Mouse (Mus musculus) fibroblast of lung, adult 2 months (primary cell): Measurements from ENCODE around the gene Aldh1b1.

Experiments used
- DNase-seq: peaks from one replicate; pipeline ENCODE4 v3.0.0-alpha.2; 2011; ENCODE audit warnings: low read depth

The Aldh1b1 gene

GRCm38 (mm10) chr4:45798964-45799363 lies at the start of gene Aldh1b1:
Aldh1b1 (plus strand) TSS chr4:45799022.
- DNase-seq, result no peak

- no peak for DNase-seq
These were observed 49.4 kb upstream of the Aldh1b1 start for GRCm38 (mm10) chr4:45749449-45749848.

DNA sequence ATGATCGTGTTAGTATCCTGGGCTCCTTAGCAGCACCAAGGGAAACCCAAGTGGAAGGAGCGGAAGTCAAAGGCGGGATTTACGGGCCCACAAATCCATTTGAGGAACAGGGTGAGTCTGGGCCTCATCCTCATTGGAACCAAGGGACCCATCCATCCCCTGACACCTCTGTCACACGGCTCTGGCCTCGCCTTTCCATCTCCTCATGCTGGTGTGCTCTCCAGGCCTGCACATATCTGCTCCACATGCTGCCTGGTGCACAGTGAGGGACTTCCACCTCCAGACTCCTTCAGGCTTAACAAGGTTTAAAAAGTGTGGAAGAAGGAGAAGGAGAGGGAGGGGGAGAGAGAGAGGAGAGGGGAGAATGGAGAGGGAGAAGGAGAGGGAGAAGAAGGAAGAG lies 48.3 kb upstream of the Aldh1b1 start:
- DNase-seq, result no peak

- no peak for DNase-seq
These were observed 45.5 kb upstream of the Aldh1b1 start for GRCm38 (mm10) chr4:45753211-45753809.

DNA sequence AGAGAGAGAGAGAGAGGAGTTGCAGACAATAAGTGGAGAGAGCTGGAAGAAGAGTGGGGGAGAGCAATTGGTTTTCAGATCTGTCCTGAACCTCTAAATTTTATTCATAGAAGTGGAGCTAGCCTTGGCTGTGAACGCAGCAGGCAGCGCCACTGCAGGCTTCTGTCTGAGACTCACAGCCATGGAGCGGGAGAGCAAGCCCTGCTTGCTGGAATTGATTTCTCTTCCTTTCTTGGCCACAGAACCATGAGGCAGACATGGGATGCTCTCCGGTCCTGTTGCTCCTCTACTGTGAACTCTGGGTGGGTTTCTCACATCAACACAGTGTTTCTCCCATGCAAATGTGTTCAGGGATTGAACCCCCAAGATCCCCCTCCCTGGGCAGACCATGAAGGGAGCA lies 44.7 kb upstream of the Aldh1b1 start:
- DNase-seq, result no peak

DNA sequence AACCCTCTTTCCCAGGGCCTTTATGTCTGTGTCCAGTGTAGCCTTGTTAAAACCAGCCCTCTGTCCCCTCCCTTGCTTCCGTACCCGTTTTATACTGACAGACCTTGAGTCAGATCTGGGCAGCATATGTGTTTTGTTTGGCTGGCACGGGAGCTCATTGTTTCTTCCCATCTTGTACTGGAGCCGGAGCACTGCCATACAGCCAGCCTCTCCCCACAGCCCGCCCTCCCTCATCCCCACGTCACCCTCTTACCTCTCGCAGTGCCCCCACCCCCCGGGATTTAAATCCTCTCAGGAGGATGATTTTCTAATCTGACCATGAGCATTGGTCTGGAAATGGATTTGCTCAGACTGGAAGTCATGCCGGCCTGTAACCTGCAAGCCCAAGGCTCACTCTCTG lies 43.7 kb upstream of the Aldh1b1 start:
- peak; percentile 41 for DNase-seq

DNA sequence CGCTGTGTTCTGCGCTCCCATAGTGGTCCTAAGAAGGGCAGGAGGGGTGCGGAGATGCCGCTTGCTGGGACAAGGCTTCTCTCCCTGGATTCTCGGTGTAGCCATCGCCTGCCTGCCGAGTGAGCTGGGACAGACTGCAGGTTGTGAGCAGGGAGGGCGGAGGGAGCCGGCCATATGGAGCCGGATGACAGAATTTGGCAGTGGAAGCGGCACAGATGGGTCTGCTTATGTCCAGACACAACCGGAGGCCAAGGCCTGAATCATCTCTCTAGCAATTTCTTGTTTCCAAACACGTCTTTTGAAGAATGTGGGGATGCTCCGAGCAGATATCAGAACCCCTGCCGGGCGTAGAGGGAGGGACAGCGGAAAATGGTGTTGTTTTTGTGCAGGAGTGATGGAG lies 42.9 kb upstream of the Aldh1b1 start:
- peak; percentile 26 for DNase-seq

- DNase-seq, result no peak
These were observed 40.9 kb upstream of the Aldh1b1 start for GRCm38 (mm10) chr4:45757941-45758340.

GRCm38 (mm10) chr4:45759411-45759810 lies 39.4 kb upstream of the Aldh1b1 start:
- no peak for DNase-seq

DNA sequence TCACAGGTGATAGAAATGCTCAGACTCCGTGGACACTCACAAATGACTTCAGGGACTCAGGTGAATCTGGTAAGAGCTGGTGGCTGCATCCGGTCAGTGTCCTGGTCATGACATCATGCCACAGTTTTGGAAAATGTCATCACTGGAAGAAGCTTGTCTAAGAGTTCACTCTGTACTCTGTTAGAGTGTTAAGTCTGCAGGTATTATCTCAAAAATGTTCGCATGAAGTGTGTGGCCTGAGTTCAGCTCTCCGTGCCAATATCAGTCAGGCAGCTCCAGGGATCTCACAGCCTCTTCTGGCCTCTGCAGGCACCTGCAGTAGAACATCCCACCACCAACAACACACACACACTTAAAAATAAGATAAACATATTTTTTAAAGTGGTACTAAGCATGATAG lies 36.2 kb upstream of the Aldh1b1 start:
- DNase-seq, result no peak

- DNase-seq, result no peak
These were observed 35.3 kb upstream of the Aldh1b1 start for GRCm38 (mm10) chr4:45763288-45764140.

DNA sequence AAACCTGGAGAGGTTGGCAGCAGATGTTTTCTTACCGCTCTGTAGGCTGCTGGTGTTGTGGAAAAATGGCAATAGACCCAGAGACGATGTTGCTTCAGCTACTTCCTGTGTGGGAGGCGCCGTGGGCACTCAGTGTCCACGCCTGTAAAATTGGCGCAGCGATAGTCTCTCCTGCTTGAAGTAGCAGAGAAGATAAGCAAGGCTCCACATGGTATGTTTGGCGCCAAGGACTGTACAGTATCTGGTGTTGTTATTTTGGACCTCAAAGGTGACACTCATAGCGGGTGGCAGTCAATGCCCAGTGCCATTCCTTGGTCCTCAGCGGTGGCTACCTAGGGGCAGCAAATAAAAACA lies 34.7 kb upstream of the Aldh1b1 start:
- DNase-seq, result no peak

DNA sequence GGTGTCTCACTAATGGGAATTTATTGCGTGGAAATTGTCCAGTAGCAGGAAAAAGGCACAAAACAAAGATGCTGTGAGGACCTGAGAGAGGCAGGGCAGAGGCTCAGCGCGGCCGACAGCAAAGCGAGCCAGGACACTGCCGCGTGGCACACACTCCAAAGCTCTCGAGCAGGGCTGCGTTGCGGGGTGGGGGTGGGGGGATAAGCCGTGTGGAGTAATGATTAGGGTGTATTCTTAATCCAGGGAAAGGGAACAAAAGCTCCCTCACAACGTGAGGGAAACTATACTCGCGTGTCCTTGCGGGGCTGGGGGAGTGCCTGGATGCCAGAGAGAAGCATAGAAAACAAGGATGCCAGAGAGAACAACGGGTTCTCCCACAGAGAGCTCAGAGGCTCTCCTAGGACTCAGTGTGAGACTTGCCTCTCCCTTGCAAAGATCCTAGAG lies 33.7 kb upstream of the Aldh1b1 start:
- no peak for DNase-seq

GRCm38 (mm10) chr4:45765565-45766201 lies 33.1 kb upstream of the Aldh1b1 start:
- no peak for DNase-seq

- no peak for DNase-seq
These were observed 32.0 kb upstream of the Aldh1b1 start for GRCm38 (mm10) chr4:45766774-45767173.

DNA sequence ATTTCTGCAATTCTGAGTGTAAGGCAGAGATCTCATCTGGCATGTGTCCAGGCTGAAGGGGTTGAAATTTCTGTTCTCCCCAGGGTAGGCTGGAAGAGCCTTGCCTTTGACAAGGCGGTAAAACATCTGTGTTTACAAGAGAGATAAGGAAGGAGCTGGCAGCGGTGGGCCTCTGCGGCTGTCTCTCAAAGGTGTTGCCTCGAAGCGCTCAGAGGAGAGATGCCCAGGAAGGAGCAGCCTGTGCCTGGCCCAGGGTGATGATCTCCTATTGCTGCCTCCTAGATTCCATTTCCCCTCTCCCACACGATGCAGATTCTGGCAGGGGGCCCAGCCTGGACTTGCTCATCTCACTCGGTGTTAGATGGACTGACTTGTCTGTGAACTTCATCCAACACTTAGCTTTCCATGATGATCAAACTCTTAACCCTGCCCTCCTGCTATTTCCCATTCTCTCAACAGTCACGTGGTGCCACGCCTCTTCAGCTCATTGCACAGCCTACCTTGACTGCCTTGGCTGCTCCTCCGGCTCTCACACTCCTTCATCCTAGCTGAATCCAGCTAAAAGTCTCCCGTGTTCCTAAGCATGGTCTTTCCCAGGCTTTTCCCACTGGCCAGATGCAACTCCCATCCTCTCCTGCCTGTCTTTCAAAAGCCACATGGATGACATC lies 30.8 kb upstream of the Aldh1b1 start:
- DNase-seq, result no peak

GRCm38 (mm10) chr4:45769141-45769540 lies 29.7 kb upstream of the Aldh1b1 start:
- DNase-seq, result no peak

- DNase-seq, result no peak
These were observed 28.8 kb upstream of the Aldh1b1 start for GRCm38 (mm10) chr4:45769791-45770637.

- DNase-seq, result no peak
These were observed 28.2 kb upstream of the Aldh1b1 start for GRCm38 (mm10) chr4:45770638-45771033.

- no peak for DNase-seq
These were observed 27.6 kb upstream of the Aldh1b1 start for GRCm38 (mm10) chr4:45771173-45771572.

DNA sequence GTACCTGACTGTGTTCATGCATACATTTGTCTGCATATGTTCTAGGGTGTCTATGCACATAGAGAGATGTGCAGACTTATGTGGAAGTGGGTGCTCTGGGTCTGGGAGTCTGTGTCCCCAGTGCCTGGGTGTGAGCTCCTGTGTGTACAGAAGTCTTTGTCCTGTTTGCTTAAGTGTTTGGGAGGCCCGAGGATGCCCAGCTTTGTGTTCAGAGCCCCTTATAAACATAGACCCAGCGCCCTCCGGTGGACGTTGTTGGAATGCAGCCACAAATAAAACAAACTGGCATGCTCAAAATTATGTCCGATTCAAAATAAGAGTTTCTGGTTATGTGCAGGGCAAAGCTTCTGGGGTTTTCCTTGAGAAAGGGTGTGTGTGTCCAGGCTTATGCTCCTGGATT lies 27.2 kb upstream of the Aldh1b1 start:
- peak; percentile 26 for DNase-seq

GRCm38 (mm10) chr4:45783671-45784070 lies 15.2 kb upstream of the Aldh1b1 start:
- DNase-seq, result no peak
